Mouse (Mus musculus) adrenal gland, postnatal 4 days (tissue): ENCODE results near the gene Hacd4. TPM values are rescaled to one million over a fixed set of nuclear protein-coding genes. Genes with fewer than 3 reads are reported as not detected.

Source experiments
- DNase-seq, 2 experiments: peaks; one replicate each; pipeline ENCODE4 v3.0.0; 2021 to 2022; ENCODE audit warnings: low spot score in 2 of 2, mixed read lengths in 2 of 2
- long read RNA-seq, 2 experiments: library from polyadenylated mRNA; stranded (forward); transcript quantifications; one replicate each; pipeline ENCODE4 v2.0.0; 2021
- total RNA-seq, 2 experiments: library from RNA; stranded (reverse); gene quantifications; 2 replicates each; pipeline ENCODE4 v1.2.3; 2021

Gene Hacd4
- 1 to 10 TPM; 6.5 to 8.4 TPM for total RNA-seq
- long read RNA-seq, experiment 1 = 0 reads
- long read RNA-seq, experiment 2, full-length matches to known transcripts = 4 of 8 reads
- long read RNA-seq, experiment 2, partial matches to known transcripts = 0 of 8 reads
- long read RNA-seq, experiment 2, other reads (novel, unspliced or antisense) = 4 of 8 reads

DNA sequence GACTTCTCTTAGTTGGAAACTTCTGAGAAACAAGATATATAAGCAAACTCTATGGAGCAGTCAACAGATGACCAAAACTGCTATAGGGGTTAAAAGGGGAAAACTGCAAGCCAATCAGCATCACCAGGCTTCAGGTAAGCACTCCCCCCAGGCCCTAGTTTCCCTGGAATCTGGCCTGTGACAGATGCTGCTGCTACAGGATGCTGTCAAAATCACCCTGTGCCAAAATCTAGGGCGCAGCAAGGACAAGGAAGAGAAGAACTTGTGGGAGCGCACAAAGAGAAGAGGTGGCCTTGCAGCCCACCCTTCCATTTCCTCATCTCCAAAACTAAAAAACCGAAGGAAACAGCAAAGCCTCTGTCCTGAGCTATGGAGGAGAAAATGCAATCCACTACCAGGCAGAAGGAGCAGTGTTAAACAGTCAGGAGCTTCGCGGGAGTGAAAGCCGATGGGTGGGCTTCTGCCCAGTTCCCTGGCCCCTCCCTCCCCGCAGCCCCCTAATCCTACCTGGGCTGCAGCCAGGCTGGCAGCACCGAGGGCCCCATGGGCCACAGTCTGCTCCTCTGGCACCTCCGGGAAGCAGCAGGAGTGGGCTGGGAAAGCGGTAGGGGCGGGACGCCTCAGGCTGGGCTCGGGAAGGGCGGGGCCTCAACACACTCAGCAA lies at the start of gene Hacd4:
Hacd4 (minus strand) TSS at position 603 of the 664 bp plus-strand sequence.
- DNase-seq = peak; percentile 3 to 32

DNA sequence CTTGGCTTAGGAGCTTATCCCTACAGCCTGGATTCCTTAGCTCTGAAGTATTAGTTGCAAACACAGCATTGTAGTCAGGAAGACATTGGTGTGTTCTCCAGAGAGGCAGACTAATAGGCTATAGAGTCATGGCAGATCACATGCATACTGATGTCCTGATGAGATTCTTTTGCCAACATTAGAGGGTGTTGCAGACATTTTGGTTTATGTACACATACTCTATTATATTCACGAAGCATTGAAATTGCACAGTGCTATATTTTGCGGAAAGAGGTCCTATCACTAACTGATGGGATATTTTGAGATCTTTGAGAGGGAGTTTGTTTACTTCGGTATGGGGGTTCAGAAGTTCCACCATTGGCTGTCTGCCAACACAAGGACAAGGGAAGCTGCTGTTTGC lies 49.4 kb upstream of the Hacd4 start:
- DNase-seq = no peak

DNA sequence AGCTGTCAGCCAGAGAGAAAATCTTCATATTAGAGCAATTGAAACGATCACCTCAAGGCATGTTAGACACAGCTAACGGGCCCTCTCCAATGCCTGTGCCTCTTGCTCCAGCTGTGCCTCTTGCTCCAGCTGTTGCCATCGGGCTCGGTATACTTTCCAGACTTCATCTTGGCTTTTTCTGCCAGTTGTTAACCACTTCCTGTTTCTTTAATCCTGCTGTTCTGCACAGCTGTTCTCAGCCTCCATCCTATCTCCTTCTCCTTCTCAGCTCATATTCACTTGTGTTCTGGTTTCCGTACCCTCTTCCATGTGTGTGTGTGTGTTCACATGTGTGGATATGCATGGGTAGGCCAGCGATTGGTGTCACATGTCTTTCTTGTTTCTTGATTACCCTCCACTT lies 41.4 kb upstream of the Hacd4 start:
- DNase-seq = no peak

DNA sequence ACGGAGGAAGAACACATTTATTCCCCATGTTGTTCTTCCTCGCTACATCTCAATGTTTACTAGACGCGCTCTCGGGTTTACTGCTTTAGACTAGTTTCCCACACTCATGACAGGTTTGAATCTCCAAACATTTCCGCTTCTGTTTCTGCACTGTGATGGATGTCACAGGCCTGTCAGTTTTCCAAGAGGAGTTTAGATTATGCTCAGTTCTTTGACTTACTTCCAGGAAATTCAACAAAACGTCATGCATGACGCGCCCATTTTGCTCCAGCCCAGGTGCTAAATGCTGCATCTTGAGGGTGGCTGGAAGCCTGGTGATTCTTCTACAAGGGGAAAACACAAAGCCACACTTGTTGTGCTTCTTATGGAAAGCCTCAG lies 40.1 kb upstream of the Hacd4 start:
- no peak for DNase-seq

DNA sequence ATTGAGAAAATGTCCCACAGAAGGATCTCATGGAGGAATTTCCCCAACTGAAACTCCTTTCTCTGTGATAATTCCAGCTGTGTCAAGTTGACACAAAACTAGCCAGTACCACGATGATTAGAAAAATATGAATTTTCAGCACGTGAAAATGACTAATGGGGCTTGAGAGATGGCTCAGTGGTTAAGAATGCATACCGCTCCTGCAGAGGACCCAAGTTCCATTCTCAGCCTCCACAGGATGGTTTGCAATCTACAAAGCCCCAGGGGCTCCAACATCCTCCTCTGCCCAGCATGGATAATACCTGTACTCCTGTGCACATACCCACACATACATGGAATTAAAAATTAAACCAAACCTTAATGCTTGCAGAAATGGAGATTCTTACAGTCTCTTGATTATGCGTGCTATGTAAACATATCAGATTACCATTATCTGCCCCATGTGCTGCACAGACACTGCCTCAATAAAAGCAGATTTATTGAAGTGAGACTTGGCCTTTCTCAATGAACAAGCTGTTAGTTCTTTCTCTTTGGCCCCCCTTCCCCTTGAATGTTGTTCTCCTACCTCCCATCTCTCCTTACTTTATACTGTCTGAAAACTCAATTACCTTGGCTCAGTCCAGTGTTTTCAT lies 39.6 kb upstream of the Hacd4 start:
- no peak for DNase-seq

DNA sequence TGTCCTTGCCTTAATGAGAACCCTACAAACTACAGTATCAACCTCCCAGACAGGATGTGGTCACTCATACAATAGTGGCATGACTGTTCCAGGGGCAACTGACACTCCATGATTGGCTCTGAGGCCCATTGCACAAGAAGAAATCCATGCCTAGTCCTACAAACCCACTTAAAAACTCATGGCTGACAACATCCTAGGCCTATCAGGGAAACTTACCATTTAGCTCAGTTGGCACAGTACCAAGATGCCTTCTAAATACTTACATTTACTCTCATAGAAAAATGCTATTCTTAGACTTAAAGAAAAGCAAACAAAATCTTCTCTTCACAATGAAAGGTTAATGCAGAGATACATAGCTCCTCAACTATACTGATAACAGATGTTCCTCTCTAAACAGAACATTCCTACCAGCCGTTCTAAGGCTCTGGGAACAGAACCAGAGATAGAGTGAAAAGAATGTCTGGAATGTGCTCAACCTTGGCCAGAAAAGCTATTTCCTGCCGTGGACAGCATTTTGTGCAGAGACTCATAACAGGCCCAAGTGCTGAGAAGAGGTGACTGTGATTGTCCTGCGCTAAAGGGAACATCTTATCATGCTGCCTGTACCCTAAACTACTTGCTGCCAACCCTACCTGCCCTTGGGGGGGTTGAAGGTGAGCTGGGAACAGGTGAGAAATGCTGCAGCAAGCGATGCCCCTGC lies 37.9 kb upstream of the Hacd4 start:
- no peak for DNase-seq

DNA sequence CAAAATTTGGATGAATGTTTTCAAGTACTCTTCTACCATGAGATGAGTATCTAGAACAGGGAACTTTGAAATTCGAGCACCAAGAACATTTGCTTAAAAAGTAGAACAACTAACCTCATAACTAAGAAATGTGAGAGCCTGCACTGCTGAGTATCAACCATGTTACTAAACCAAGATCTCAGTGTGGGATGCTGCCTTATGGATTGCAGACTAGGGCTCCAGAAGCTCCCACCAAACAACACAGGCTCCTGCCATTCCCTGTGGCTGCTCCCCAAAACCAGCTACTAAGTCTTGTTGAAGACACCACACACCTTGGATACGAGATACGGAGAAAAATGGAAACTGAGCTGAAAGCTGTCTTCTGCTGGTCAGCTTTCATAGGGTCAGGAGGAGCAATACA lies 37.4 kb upstream of the Hacd4 start:
- no peak for DNase-seq

DNA sequence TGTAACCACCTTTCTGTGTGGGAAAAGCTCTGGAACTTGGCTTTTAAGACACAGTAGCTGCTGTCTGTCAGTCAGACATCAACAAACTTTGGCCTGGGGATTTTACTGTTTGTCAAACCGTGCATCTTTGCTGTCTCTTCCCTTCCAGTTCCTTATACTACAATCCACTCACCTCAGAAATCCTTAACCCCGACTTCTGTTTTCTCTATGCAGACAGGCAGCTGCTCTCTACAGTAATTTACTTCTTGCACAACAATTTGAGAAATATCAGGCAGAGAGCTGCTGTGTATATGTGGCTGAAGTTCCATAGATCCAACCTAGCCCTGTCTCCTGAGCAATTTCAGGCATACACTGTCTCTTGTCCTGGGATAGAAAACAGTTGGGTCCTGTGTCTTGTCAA lies 32.8 kb upstream of the Hacd4 start:
- no peak for DNase-seq

DNA sequence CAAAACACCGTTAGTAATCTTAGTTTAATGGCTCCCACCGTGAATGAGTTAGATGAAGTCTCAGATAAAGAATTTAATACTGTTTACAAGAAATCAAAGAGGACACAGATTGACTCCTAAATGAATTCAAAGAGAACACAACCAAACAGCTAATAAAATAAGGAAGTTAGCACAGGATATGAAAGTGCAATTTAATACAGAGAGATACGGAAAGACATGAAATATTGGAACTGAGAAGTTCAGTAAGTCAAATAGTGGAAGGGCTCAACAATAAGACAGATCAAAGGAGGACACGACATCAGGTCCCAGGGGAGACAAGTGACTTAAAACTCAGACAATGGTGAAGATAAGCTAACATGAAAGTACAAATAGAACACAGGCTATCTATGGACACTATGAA lies 25.8 kb upstream of the Hacd4 start:
- no peak for DNase-seq

DNA sequence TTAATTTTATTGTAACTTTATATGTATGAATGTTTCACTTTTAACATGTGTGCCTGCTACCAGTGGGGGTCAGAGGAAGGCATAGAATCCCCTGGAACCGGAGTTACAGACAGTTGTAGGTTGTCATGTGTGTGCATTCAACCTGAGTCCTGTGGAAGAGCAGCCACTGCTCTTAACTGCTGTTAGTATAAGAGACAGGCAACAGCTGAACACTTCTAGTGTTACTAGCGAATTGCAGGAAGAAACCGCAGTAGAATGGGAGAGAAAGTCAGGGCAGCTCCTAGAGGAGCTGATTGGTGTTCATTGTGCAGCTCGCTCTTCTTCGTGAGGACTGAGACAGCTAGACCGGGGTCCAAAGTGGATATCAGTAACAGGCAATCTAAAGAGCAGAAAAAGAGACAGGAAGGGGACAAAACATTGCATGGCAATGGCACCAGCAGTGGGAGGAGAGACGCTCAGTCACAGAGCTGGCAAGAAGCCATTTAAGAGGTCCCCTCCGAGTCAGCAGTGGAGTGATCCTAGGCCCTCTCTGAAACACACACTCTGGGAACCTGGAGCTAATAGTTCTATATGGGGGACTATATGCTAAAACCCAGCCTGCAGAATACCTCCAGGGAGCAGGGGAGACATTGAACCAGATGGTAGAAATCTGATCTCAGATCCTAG lies 24.4 kb upstream of the Hacd4 start:
- DNase-seq = no peak

DNA sequence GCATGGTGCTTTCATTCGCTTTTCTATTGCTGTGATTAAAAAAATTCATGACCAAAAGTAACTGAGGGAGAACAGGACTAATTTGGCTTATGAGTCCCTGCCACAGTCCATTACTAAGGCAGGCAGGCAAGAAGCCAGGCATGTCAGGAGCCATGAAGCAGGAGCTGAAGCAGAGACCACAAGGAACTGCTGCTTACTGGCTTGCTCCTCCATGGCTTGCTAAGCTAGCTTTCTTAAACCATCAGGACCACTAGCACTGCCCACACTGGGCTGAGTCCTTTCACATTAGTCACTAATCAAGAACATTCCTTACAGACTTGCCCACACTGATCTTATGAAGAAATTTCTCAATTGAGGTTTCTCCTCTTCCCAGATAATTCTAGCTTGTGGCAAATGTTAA lies 23.8 kb upstream of the Hacd4 start:
- DNase-seq = no peak

DNA sequence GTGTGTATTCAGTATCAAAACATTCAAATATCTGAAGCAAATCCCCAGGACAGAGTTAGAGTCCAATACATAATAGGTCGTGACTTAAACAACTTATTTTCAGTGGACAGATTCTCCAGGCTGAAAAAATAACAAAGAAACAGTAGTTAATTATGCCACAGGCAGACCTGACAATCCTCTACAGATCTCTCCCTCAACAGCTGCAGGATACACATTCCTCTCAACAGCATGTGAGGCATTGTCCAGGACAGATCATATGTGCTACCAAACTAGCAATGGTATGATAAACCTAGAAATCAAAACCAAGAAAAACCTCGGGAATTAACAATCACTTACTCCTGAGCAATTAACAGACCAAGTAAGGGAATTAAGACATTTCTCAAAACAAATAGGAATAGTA lies 22.6 kb upstream of the Hacd4 start:
- DNase-seq = no peak

DNA sequence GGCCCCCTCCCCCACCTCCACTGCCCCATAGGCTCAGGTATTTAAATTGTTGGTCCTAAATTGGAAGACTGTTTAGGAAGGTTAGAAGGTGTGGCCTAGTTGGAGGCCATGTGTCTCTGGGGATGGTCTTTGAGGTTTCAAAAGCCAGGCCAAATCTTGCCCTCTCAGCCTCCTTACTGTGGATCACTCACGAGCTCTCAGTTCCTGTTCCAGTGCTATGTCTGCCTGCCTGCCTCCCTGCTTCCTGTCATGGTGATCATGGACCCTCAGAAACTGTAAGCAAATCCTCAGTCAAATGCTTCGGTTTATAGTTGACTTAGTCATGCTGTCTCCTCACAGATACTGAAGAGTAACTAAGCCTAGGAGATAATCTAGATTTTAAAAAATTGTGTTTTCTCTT lies 19.9 kb upstream of the Hacd4 start:
- DNase-seq = no peak

DNA sequence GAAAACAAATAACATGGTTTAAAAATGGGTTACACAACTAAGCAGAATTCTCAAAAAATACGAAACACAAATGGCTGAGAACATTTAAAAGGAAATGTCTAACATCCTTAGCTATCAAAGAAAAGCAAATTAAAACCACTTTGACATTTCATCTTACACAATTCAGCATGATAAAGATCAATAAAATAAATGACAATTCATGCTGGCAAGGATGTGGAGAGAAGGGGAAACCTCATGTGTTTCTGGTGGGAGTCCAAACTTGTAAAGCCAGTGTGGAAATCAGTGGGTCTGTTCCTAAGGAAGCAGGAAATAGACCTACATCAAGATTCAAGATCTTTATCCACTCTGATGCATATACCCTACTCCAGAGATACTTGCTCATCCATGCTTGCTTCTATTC lies 19.4 kb upstream of the Hacd4 start:
- no peak for DNase-seq

DNA sequence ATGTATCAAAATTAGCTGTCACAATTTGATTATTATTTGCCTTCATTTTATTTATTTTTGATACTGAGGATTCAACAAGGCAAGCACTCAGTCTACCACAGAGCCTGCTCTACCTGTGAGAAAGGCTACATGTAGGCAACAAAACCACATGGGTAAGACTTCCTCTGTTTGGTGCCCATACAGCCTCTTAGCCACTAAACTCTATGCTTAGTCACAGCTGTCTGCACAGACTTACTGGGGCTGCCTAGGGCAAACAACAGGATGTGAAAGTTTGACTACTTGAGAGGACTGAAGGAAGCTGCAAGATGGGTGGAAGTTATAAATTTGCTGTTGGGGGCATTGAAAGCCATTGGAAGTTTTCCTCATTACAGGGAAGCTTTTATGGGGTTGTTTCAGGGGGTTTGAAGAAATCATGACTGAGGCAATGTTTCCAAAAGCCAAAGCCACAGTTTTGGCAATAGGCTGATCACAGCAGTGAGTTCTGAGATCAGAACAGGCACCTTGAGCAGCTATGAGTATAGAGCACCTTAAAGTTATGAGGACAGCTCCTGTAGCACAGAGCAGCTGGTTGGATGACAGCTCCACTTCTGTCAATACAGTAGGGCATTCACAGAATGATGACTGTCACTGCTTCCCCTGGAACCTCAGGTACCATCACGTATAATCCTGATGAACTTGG lies 11.5 kb upstream of the Hacd4 start:
- DNase-seq = no peak

DNA sequence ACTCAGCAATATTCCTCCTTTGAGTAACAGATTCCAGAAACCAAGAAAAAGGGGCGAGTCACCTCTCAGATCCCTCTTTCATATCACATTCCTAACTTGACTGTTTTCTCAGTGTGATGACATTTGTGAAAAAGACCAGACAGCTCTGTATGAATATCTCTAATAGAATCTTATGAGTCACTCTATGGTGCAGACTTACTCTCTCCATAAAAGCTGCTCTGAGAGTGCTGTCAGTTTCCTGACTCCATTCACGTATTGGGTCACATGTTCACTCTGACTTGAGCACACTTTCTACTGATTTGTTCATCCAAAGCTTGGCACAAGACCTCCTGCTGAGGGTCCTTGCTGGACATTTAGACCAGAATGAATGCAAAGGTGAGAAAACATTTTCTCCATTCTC lies 10.2 kb upstream of the Hacd4 start:
- no peak for DNase-seq

DNA sequence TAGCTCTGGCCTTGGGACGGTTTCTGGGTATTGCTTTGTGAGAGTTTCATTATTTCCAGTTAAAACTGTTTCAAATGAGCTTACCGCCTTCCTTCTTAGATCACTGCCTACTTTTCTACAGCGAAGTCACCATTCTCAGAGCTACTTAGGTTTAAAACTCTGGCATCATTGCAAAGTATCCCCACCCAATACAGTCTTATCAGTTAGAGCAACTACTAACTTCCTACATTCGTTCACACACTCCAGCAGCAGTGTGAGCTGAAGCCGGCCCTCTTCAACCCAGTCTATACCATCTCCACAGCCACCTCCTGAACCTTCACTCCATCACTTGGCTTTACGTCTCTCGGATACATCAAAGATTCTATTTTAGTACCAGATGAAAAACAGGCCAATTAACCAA lies 2.1 kb upstream of the Hacd4 start:
- no peak for DNase-seq

DNA sequence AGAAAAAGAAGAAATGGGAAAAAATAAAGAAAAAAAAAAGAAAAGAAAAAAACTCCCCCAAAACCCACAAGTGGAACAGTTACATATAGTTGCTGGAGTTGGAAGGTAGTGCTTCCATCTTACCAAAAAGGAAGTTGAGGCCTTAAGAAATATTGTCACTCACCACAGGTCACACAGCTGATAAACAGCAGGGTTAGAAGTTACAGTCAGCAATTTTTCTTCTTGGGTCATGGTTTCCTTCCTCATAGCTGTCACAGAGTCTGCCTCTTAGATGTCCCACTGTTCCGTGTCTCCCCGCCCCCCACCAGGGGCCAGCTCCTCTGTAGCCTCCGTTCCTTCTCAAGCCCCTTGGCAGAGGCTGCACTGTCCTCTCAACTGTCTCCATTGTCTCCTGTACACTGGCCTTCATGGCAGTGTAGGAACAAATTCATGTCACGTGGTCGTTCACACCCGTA lies 968 bp upstream of the Hacd4 start:
- no peak for DNase-seq

DNA sequence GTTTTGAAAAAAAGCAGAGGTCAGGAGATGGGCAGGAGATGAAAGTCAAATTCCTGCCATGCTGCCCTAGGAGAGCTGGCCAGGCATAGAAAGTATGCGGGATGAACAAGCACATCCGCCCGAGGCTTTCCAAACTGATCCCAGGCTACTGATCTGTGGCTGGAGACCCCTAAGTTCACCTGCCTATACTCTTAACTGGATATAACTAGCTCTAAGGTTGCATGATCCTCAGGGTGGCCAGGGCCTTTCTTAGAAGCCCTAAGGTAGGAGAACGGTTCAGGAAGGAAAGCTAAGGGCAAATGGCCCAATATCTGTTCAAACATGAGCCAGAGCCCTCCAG lies 232 bp upstream of the Hacd4 start:
- DNase-seq = no peak

DNA sequence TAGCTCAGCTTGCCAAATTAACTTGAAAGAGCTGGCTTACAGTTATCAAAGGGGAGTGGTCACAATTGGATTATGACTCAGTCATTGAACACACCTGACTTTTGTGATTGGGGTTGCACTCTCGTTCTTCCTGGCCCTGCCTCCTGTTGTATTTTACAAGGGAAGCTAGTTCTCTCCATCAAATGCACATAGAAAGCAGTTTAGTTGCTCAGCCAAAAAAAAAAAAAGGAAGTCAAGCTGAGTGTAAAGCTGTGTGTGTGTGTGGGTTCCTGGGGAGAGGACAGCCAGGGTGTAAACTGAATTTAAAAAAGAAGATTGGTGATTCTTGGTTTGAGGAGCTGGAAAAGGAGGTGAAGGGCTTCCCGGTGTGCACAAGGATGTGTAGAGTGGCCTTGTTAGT lies 811 bp downstream of the Hacd4 start:
- DNase-seq = no peak

DNA sequence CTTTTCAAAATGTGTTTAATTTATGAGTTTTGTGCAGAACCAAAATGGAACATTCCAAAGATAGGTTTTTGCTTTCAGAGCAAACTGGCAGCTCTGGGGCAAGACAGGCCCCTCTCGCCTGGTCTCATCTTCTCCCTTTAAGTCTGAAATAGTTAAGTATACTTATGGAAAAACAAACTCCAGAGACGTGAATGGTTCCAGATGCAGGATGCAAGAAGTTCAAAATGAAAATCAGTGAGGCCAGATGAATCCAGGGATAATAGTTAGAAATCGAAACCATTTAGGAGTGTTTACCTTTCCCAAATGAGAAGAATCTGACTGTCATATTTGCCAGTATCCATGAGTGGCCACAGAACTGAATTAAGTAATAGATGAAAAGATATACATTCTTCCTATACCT lies 1.6 kb downstream of the Hacd4 start:
- DNase-seq = no peak
